Mouse (Mus musculus) forebrain, postnatal 0 days (tissue): ENCODE results near the gene Cd52. TPM values are rescaled to one million over a fixed set of nuclear protein-coding genes. Genes with fewer than 3 reads are reported as not detected.

Source experiments
- ATAC-seq: fragments of 200-750 bp; cut with Nextera tagmentation; 2 replicates; pipeline ENCODE4 v1.8.0; 2017; ENCODE audit warnings: mild to moderate bottlenecking, moderate library complexity
- DNase-seq: peaks from one replicate; pipeline ENCODE4 v3.0.0-alpha.2; 2015
- H3K27ac ChIP-seq: fragments of 300-500 bp; sonication (generic); 2 replicates; pipeline ENCODE4 v1.5.1; 2014; ENCODE audit warnings: low read depth, mild to moderate bottlenecking, antibody characterized with exemption, low read length, moderate library complexity, mixed read lengths
- H3K27me3 ChIP-seq: fragments of 300-500 bp; sonication (generic); 2 replicates; pipeline ENCODE4 v1.6.1; 2014; ENCODE audit warnings: mild to moderate bottlenecking, low read length, mixed read lengths; ENCODE audit not compliant: insufficient read depth
- H3K36me3 ChIP-seq: fragments of 300-500 bp; sonication (generic); 2 replicates; pipeline ENCODE4 v1.6.1; 2014; ENCODE audit warnings: mild to moderate bottlenecking, moderate library complexity; ENCODE audit not compliant: insufficient read depth
- H3K4me1 ChIP-seq: fragments of 300-500 bp; sonication (generic); 2 replicates; pipeline ENCODE4 v1.6.1; 2014; ENCODE audit warnings: antibody characterized with exemption; ENCODE audit not compliant: insufficient read depth
- H3K4me2 ChIP-seq: fragments of 300-500 bp; sonication (generic); 2 replicates; pipeline ENCODE4 v1.6.1; 2014; ENCODE audit warnings: low read depth, mild to moderate bottlenecking, moderate library complexity
- H3K4me3 ChIP-seq: fragments of 300-500 bp; sonication (generic); 2 replicates; pipeline ENCODE4 v1.5.1; 2014; ENCODE audit warnings: low read depth, low read length, mixed read lengths
- H3K9ac ChIP-seq: fragments of 300-500 bp; sonication (generic); 2 replicates; pipeline ENCODE4 v1.6.1; 2014; ENCODE audit warnings: mild to moderate bottlenecking
- H3K9me3 ChIP-seq: fragments of 300-500 bp; sonication (generic); 2 replicates; pipeline ENCODE4 v1.6.1; 2016; ENCODE audit warnings: low read length
- CTCF ChIP-seq: sonication (generic); IDR thresholded peaks from 2 replicates; pipeline ENCODE4 v1.5.1; 2016; ENCODE audit warnings: antibody characterized with exemption, control low read depth, low read depth
- WGBS: fragments of 180-500 bp; shearing (Covaris S2); extraction: QIAGEN DNeasy Blood & Tissue Kit; methylation state at CpG from one replicate; pipeline ENCODE4 v1.1.7; 2014; 5-methylcytosine and 5-hydroxymethylcytosine counted together
- polyA plus RNA-seq: library from polyadenylated mRNA; unstranded; fragments of >200 nt; fragmentation: Nextera tagmentation; extraction: Ambion mirVana; gene quantifications from 2 replicates; pipeline ENCODE4 v1.2.1, GENCODE M21; 2015
- total RNA-seq: library from RNA; depleted of rRNA; stranded (reverse); fragments of >200 nt; gene quantifications from 2 replicates; pipeline ENCODE4 v1.2.3, GENCODE M21; 2014

Cd52 gene
- total and polyA plus RNA-seq, 2 experiments from 2014 or later: 2.0 to 4.1 TPM

DNA sequence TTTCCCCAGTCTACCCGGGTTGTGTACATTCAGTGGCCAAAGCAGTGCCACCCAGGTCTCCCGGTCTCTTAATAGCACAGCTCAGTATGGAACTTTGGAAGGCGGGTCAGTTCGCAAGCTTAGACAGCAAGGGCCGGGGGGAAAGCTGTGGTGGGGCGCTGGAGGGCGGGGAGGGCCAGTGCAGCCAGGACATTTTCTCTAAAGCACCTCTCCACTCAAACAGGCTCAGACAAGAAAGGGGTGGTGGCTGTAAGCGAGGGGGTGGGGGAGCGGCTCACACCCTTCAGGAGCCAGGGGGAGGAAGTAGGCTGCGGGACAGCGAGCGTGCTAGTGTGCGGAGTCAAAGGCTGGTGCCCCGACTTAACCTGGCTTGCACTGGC, 34.1 kb upstream of the Cd52 start:
- Histone ChIP-seq H3K4me1 (peaks cover 15% of the 10 kb centered on the region), H3K9me3 (no peaks in the 10 kb centered on the region), H3K4me3 (peak overlapping the region; percentile 87), H3K9ac (peak overlapping the region; percentile 87), H3K27me3 (no peaks in the 10 kb centered on the region), H3K4me2 (peak overlapping the region; percentile 89), H3K27ac (peak overlapping the region; percentile 82), H3K36me3 (no peaks in the 10 kb centered on the region)
- WGBS: 2% methylated on average over 14 of the region's 14 CpGs
- no peak for TF ChIP-seq CTCF
- DNase-seq (no peak), ATAC-seq (peak; percentile 14)

DNA sequence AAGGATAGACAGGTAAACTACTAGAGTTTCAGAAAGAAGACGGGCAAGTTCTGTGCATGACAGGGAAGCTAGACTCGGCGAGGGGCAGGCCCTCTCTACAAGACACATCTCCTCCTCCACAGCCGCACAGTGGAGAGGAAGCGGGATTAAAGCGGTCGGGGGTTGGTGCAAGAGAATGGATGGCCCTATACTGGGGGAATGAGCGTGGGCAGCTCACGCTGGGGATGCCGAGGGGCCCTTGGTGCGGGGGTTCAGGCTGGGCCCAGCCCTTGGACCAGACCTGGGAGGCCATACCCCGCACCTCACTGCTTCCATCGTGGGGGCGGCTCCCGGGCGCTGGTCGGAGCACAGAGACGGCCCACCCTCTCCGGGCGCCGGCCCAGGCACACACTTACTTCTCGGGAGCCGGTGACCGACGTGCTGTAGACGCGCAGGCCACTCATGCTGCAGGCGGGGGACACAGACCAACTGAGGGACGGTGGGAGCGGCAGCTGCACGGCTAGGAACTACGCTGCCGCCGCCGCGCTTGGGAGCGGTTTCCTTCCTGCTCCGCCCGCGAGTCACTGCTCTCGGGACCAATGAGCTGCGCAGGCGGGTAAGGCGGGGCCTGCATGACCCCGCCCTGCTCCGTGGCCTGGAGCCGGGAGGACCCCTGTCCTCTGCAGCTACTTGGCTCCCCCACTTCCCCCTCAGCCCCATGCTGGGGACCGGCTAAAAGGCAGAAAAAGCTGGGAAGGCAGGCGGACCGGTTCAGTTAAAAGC, 33.5 kb upstream of the Cd52 start, which contains the start of gene Sh3bgrl3:
Gene Sh3bgrl3 (minus strand): TSS at position 569 of the 762 bp plus-strand sequence.
- peak; percentile 96 for ATAC-seq
- peak within 1 kb of the TSS; percentile 87 for H3K9ac ChIP-seq
- no peaks in the 10 kb centered on the region for H3K36me3 ChIP-seq
- no peaks in the 10 kb centered on the region for H3K27me3 ChIP-seq
- DNase-seq: peak; percentile 88
- H3K4me3 ChIP-seq: peak within 1 kb of the TSS; percentile 87
- no peaks in the 10 kb centered on the region for H3K9me3 ChIP-seq
- peaks cover 15% of the 10 kb centered on the region for H3K4me1 ChIP-seq
- WGBS: under 1% methylated on average over 49 of the region's 50 CpGs
- TF ChIP-seq CTCF: no peak
- peak within 1 kb of the TSS; percentile 82 for H3K27ac ChIP-seq
- H3K4me2 ChIP-seq: peak within 1 kb of the TSS; percentile 89

DNA sequence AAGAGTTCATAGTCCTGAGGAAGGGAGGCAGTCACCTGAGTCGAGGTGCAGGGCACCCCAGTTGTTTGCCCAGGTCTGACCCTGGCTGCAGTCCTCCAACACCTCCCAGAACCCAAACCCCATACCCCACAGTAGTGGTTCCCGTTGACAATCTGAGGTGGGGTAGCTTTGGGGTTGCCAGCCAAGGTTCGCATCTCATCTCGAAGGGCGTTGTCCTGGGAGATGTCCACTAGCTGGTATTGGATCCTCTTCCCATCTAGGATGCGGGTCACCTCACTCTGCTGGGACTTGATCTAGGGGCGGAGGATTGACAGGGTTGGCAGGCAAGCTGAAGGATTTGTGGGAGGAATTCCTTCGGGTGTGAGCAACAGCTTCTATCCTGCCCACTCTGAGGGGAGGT, 32.9 kb upstream of the Cd52 start:
- TF ChIP-seq CTCF: no peak
- Histone ChIP-seq H3K9ac (peak overlapping the region; percentile 87), H3K4me2 (peak overlapping the region; percentile 89), H3K27ac (peak overlapping the region; percentile 82; the same call in 1 of the 2 replicates), H3K36me3 (no peaks in the 10 kb centered on the region), H3K4me1 (peaks cover 15% of the 10 kb centered on the region), H3K9me3 (no peaks in the 10 kb centered on the region), H3K27me3 (no peaks in the 10 kb centered on the region), H3K4me3 (peak overlapping the region; percentile 87)
- DNase-seq (no peak), ATAC-seq (no peak)
- WGBS: 53% methylated on average over 8 of the region's 8 CpGs

DNA sequence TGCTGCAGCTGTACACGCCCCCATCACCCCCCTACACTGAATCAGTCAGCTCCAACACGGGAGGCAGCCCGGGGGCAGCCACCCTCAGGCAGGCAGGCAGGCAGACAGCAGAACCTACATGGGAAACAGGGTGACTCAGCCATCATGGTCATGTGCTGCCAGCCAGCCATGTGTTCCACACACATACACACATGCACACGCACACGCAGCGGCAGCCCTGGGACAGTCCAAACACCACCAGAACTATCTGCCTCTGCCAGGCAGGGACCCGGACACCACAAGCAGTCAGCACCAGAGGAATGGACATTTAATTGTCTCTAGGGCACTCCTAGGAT, 32.2 kb upstream of the Cd52 start:
- no peak for ATAC-seq
- Histone ChIP-seq H3K9ac (0 out of 2 replicates have a peak overlapping the region, but pooled peaks have one; percentile 14), H3K27me3 (no peaks in the 10 kb centered on the region)

DNA sequence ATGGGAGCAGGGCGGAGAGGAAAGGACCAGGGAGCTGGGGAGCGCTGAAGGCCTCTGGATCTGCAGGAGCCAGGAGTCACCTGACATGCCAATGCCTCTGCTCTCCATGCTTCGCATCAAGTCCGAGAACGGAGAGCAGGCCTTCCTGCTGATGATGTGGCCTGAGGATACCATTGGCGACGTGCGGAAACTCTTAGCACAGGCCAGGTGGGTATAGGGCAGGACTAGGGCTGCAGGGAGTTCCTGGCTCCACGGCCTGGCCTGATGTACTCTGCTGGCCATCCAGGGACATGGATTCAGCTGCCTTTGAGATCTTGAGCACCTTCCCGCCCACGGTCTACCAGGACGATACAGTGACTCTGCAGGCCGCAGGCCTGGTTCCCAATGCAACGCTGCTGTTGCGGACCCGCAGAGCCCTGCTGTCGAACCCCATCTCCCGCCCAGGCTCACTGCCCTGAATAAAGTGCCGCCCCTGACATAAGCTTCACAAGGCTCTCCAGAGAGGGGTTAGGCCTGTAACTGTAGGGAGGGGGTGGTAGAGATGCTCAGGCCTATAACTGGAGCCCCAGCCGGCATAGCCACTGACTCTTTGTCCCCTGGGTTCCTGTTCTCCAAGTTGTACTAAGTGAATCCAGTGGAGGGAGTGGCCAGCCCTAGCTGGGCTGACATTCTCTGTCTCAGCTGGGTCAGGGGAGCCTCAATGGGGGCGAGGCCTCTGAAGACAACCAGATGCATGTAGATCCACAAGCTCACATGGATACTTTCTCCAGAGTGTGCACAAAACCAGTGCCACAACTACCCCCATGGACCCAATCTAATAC, 31.6 kb upstream of the Cd52 start:
- ATAC-seq (no peak), DNase-seq (no peak)
- Histone ChIP-seq H3K4me2 (no peak overlapping the region), H3K4me1 (peaks cover 15% of the 10 kb centered on the region), H3K27ac (no peak overlapping the region), H3K27me3 (no peaks in the 10 kb centered on the region), H3K9me3 (no peaks in the 10 kb centered on the region), H3K9ac (no peak overlapping the region), H3K36me3 (no peaks in the 10 kb centered on the region), H3K4me3 (no peak overlapping the region)
- WGBS: 87% methylated on average over 21 of the region's 21 CpGs
- no peak for TF ChIP-seq CTCF

More for the DNA sequence above, 32.2 kb upstream of the Cd52 start:
- 88% methylated on average over 7 of the region's 7 CpGs for WGBS
- peak; percentile 7 for DNase-seq
- Histone ChIP-seq H3K9me3 (no peaks in the 10 kb centered on the region), H3K4me3 (no peak overlapping the region), H3K4me1 (peaks cover 15% of the 10 kb centered on the region), H3K36me3 (no peaks in the 10 kb centered on the region), H3K4me2 (0 out of 2 replicates have a peak overlapping the region, but pooled peaks have one; percentile 89), H3K27ac (no peak overlapping the region)
- TF ChIP-seq CTCF: no peak

DNA sequence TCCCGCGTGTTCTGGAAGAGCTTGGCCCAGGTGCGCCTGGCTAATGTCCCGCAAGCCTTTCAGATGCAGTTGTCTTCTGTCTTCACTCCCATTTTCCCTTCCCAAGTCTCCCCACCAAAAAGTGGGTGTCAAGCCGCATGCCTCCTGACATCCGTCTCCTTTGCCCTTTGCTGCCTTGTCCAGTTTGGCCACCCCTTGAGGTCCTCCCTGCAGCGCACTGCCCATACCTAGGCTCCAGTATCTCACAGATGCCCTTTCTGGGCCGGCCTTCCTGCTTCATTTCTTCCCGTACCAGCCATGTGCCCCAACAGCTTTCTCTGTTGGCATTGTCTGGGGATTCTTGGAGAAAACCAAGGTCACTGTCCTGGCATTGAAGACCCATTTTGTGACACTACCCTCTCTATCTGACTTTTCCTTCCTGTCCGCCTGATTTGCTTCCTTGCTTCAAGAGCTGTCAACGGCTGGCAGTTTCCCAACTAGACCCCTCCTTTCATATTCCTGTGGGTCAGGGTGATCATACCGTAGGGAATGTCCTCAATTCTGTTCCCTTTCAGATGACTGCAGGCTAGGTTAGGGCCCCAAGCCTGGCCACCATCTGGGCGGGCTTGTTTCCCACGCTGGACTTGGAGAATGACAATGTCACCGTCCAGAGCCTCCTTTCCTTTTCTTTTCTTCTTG, 30.6 kb upstream of the Cd52 start:
- no peak overlapping the region for H3K9ac ChIP-seq
- H3K9me3 ChIP-seq: no peaks in the 10 kb centered on the region
- 88% methylated on average over 15 of the region's 15 CpGs for WGBS
- peaks cover 15% of the 10 kb centered on the region for H3K4me1 ChIP-seq
- no peaks in the 10 kb centered on the region for H3K27me3 ChIP-seq
- H3K27ac ChIP-seq: no peak overlapping the region
- no peak for TF ChIP-seq CTCF
- DNase-seq (no peak), ATAC-seq (no peak)
- H3K4me2 ChIP-seq: no peak overlapping the region
- H3K36me3 ChIP-seq: no peaks in the 10 kb centered on the region
- no peak overlapping the region for H3K4me3 ChIP-seq
